Mouse (Mus musculus): ENCODE data around the gene Snx1. TPM values are rescaled to one million over a fixed set of nuclear protein-coding genes. Genes with fewer than 3 reads are reported as not detected.

Snx1 gene
- total and polyA plus RNA-seq, 3 experiments: 86.4 to 186 (median 110) TPM

- in situ Hi-C loops (cut with MboI; ENCODE audit: low pct_ligation_motif_present, low pct_unique_long_range_greater_than_20kb, low sequenced_read_pairs) (no loop called here), dilution Hi-C loops (cut with MboI; ENCODE audit: extremely low pct_ligation_motif_present, extremely low pct_unique_long_range_greater_than_20kb, low sequenced_read_pairs) (no loop called here)
- peaks cover 81 to 98% of the 10 kb centered on the region in 2 experiments for H3K36me3 ChIP-seq (replicated peaks in 1 of 2; ENCODE audit: control insufficient read depth in 1 of 2, insufficient read depth in 1 of 2, low read length in 1 of 2)
- TF ChIP-seq CHD2 (IDR thresholded peaks at IDR 0.05; ENCODE audit: low read length): no peak
- no peak for TF ChIP-seq JUND (conservative IDR thresholded peaks at IDR 0.05; ENCODE audit: low read depth, low read length)
- no peak for TF ChIP-seq ZMIZ1 (IDR thresholded peaks at IDR 0.05; ENCODE audit: low read depth, low read length)
- no peaks in the 10 kb centered on the region for H3K27me3 ChIP-seq (replicated peaks)
- H3K9me3 ChIP-seq (replicated peaks; ENCODE audit: low read length): no peaks in the 10 kb centered on the region
- H3K9ac ChIP-seq (ENCODE audit: insufficient read depth, low read depth): no peak overlapping the region
- H3K79me2 ChIP-seq (replicated peaks; ENCODE audit: control insufficient read depth, extremely low read depth, insufficient read depth, poor library complexity, severe bottlenecking): no peaks in the 10 kb centered on the region
- no peak for DNase-seq (ENCODE audit: extremely low read depth)
- no peak overlapping the region for H3K4me3 ChIP-seq (replicated peaks in 1 of 3; ENCODE audit: low read depth in 2 of 3, low read length in 2 of 3, poor library complexity in 1 of 3)
- H3K4me1 ChIP-seq (ENCODE audit: control insufficient read depth in 1 of 2, insufficient read depth in 2 of 2): peaks cover 0 to 9% of the 10 kb centered on the region in 2 experiments; a peak in 2 of 4 replicates
- H3K4me2 ChIP-seq (ENCODE audit: insufficient read depth, low read depth, poor library complexity, severe bottlenecking): no peak overlapping the region
- H3K27ac ChIP-seq (ENCODE audit: insufficient read depth, low read depth): no peak overlapping the region
These were observed 34.8 kb downstream of the Snx1 start for GRCm38 (mm10) chr9:66091327-66092231.

GRCm38 (mm10) chr9:66090593-66091244 lies 35.7 kb downstream of the Snx1 start:
- Histone ChIP-seq H3K27me3 (replicated peaks) (no peaks in the 10 kb centered on the region), H3K27ac (ENCODE audit: insufficient read depth, low read depth) (no peak overlapping the region), H3K9ac (ENCODE audit: insufficient read depth, low read depth) (no peak overlapping the region), H3K36me3 (replicated peaks in 1 of 2; ENCODE audit: control insufficient read depth in 1 of 2, insufficient read depth in 1 of 2, low read length in 1 of 2) (peaks cover 76 to 96% of the 10 kb centered on the region in 2 experiments), H3K4me2 (ENCODE audit: insufficient read depth, low read depth, poor library complexity, severe bottlenecking) (no peak overlapping the region), H3K4me1 (ENCODE audit: control insufficient read depth in 1 of 2, insufficient read depth in 2 of 2) (peaks cover 0 to 9% of the 10 kb centered on the region in 2 experiments; a peak in 2 of 4 replicates), H3K4me3 (replicated peaks in 1 of 3; ENCODE audit: low read depth in 2 of 3, low read length in 2 of 3, poor library complexity in 1 of 3) (no peak overlapping the region), H3K9me3 (replicated peaks; ENCODE audit: low read length) (no peaks in the 10 kb centered on the region), H3K79me2 (replicated peaks; ENCODE audit: control insufficient read depth, extremely low read depth, insufficient read depth, poor library complexity, severe bottlenecking) (no peaks in the 10 kb centered on the region)
- TF ChIP-seq USF1 (IDR thresholded peaks at IDR 0.05; ENCODE audit: low read depth, low read length) (no peak), EP300 (IDR thresholded peaks at IDR 0.05; ENCODE audit: low read length) (no peak), E2F4 (IDR thresholded peaks at IDR 0.05; ENCODE audit: insufficient replicate concordance, low read depth, low read length) (no peak), HCFC1 (IDR thresholded peaks at IDR 0.05; ENCODE audit: low read depth, low read length) (no peak), ELF1 (IDR thresholded peaks at IDR 0.05; ENCODE audit: low read depth, low read length) (no peak)
- in situ Hi-C loops (cut with MboI; ENCODE audit: low pct_ligation_motif_present, low pct_unique_long_range_greater_than_20kb, low sequenced_read_pairs) (no loop called here), dilution Hi-C loops (cut with MboI; ENCODE audit: extremely low pct_ligation_motif_present, extremely low pct_unique_long_range_greater_than_20kb, low sequenced_read_pairs) (no loop called here)
- no peak for DNase-seq (ENCODE audit: extremely low read depth)

GRCm38 (mm10) chr9:66088411-66088810 lies 38.0 kb downstream of the Snx1 start:
- Histone ChIP-seq H3K27ac (ENCODE audit: insufficient read depth, low read depth) (no peak overlapping the region), H3K27me3 (replicated peaks) (no peaks in the 10 kb centered on the region), H3K9ac (ENCODE audit: insufficient read depth, low read depth) (no peak overlapping the region), H3K4me1 (ENCODE audit: control insufficient read depth in 1 of 2, insufficient read depth in 2 of 2) (peaks cover 0 to 9% of the 10 kb centered on the region in 2 experiments; a peak in 2 of 4 replicates), H3K36me3 (replicated peaks in 1 of 2; ENCODE audit: control insufficient read depth in 1 of 2, insufficient read depth in 1 of 2, low read length in 1 of 2) (peaks cover 58 to 84% of the 10 kb centered on the region in 2 experiments), H3K4me2 (ENCODE audit: insufficient read depth, low read depth, poor library complexity, severe bottlenecking) (no peak overlapping the region), H3K79me2 (replicated peaks; ENCODE audit: control insufficient read depth, extremely low read depth, insufficient read depth, poor library complexity, severe bottlenecking) (no peaks in the 10 kb centered on the region), H3K9me3 (replicated peaks; ENCODE audit: low read length) (no peaks in the 10 kb centered on the region), H3K4me3 (replicated peaks in 1 of 3; ENCODE audit: low read depth in 2 of 3, low read length in 2 of 3, poor library complexity in 1 of 3) (no peak overlapping the region)
- peak; percentile 40 for DNase-seq (ENCODE audit: extremely low read depth)
- in situ Hi-C loops (cut with MboI; ENCODE audit: low pct_ligation_motif_present, low pct_unique_long_range_greater_than_20kb, low sequenced_read_pairs) (no loop called here), dilution Hi-C loops (cut with MboI; ENCODE audit: extremely low pct_ligation_motif_present, extremely low pct_unique_long_range_greater_than_20kb, low sequenced_read_pairs) (no loop called here)
- TF ChIP-seq E2F4 (IDR thresholded peaks at IDR 0.05; ENCODE audit: insufficient replicate concordance, low read depth, low read length): no peak
- TF ChIP-seq TCF12 (IDR thresholded peaks at IDR 0.05; ENCODE audit: low read depth, low read length): no peak
- TF ChIP-seq POLR2A (IDR thresholded peaks at IDR 0.05; ENCODE audit: low read depth, low read length): no peak
- TF ChIP-seq JUND (conservative IDR thresholded peaks at IDR 0.05; ENCODE audit: low read depth, low read length): no peak
- TF ChIP-seq POLR2AphosphoS2 (IDR thresholded peaks at IDR 0.05; ENCODE audit: low read depth, low read length): no peak
- TF ChIP-seq RAD21 (IDR thresholded peaks at IDR 0.05; ENCODE audit: low read depth, low read length): peak; percentile 68
- TF ChIP-seq SMC3 (IDR thresholded peaks at IDR 0.05; ENCODE audit: low read depth, low read length): peak; percentile 81
- TF ChIP-seq CTCF (conservative IDR thresholded peaks at IDR 0.05 in 1 of 2, IDR thresholded peaks at IDR 0.05 in 1 of 2; ENCODE audit: low read depth in 2 of 2, low read length in 2 of 2): peak; percentile 50 to 78
- TF ChIP-seq UBTF (IDR thresholded peaks at IDR 0.05; ENCODE audit: low read depth, low read length): no peak
- no peak for TF ChIP-seq PAX5 (IDR thresholded peaks at IDR 0.05; ENCODE audit: low read length)
- TF ChIP-seq MAFK (IDR thresholded peaks at IDR 0.05; ENCODE audit: insufficient replicate concordance, low read length): no peak
- no peak for TF ChIP-seq IRF4 (IDR thresholded peaks at IDR 0.05; ENCODE audit: low read depth, low read length)
- TF ChIP-seq USF1 (IDR thresholded peaks at IDR 0.05; ENCODE audit: low read depth, low read length): no peak
- no peak for TF ChIP-seq ELF1 (IDR thresholded peaks at IDR 0.05; ENCODE audit: low read depth, low read length)

Data from CH12.LX (cell line).